Mouse (Mus musculus): ENCODE measurements around the gene Eps8.

DNA sequence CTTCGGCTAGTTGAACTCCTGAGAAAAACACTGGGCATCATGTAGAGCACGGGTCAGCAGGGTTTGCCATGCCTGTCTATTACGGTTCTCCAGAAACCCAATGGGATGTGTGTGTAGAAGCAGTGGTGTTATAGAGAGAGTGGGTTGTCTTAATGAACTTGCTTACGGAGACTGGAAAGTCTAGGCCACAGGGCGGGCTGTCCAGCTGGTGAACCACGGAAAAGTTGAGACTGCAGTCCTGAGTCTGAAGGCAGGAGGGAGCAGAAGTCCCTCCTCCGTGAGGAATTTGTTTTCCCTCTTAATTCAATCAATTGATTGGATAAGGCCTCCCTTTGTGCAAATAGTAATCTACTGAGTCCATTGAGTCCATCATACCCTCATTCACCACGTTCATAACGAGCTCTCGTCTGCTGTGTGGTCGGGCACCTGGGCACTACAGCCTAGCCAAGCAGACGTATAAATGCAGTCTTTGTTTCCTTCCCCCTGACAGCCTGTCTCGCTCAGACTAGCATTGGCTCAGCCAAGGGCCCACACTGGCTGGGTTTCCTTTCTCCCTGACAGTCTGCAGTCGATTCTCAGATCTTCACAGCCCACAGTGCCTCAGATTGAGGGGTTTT, 221.0 kb downstream of the Eps8 start:
- TF ChIP-seq CHD2 (IDR thresholded peaks at IDR 0.05; ENCODE audit: low read depth, low read length) (no peak), ZC3H11A (IDR thresholded peaks at IDR 0.05; ENCODE audit: borderline replicate concordance, low read depth, low read length) (no peak), ZNF384 (IDR thresholded peaks at IDR 0.05; ENCODE audit: low read depth, low read length) (no peak), MAFK (IDR thresholded peaks at IDR 0.05; ENCODE audit: insufficient read depth, low read depth, low read length) (no peak)

All from ES-E14 (cell line).